Mouse (Mus musculus) 3T3-L1 (cell line): ENCODE measurements at regions not wholly inside any gene's neighbourhood (a gene's known extent, or its start where the extent isn't known, plus 50 kb on each side); places are given as distances from the start of the nearest gene placed in this dataset.

Source experiments
- DNase-seq: peaks from one replicate; pipeline ENCODE4 v3.0.0-alpha.2; 2015; ENCODE audit warnings: low read depth, low spot score

DNA sequence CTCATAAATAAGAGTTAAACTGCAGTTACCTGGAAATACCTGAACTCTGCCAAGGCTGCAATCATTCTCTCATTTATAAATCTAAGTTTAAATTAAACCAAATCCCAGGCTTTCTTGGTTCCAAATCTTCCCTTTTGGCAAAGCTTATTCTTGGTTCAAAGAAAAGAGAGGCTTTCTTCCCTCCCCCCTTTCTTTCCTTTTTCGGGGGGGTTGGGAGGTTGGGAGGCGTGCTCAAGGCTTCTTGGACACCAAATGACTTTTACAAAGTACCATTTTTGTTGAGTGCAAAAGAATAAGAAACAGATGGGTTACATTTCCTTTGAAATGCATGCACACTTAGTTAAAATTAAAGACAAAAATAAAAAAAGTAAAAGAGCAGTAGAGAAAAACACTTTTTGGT is 105.4 kb upstream of the Mroh9 start:
- DNase-seq = no peak

DNA sequence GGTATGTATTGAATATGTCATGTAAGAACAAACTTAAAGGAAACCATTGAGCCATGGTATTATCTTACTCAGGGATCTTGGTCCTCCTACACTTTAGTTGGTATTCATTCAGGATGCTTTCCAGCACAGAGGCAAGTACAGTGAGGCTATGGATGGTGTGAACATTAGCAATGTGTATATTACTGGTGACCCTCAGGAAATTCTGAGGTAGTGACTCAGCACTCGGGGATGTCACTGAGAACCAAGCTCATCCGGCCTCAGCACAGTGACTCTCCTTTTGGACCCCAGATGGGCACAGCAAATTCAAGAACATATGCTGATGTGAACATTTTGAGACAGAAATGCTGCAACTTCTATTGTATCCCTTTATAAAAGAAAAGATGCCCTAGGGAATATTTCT is 96.4 kb upstream of the Mroh9 start:
- peak; percentile 67 for DNase-seq

DNA sequence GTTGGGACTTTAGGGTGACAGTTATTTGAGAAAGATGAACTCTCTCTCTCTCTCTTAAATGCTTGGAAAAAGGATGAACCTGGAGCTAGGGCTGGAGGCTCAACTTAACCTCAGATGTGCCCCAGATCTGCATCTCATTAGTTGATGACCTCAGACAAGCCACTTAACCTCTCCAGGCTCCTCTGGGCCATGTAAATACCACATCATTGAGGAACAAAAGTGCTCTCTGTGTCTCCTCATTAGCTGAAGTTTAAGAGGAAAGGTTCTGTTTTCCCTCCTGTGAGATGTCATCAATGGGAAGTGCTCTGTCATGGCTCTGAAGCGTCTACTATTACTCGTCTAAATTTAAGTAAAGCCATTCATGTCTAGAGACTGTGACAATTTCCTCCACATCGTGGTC is 91.5 kb upstream of the Mroh9 start:
- DNase-seq = no peak

DNA sequence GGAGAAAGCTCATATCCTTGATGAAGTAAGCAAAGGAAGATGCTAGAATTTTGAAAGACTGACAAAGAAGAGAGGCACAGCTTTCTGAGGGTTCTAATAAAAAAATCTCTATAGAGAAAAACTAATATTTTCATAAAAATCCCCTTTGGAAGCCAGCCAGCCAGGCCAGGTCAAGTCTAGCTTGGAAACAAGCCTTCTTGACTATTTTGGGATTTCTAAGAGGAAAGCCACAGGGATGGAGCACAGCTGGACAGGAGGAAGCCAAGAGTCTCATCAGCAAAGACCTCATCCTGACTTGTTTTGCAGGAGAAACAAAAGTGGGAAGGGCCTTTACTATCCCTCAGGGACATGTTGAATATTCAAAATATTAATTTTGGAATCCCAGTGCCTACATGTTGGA is 81.6 kb upstream of the Mroh9 start:
- peak; percentile 43 for DNase-seq

DNA sequence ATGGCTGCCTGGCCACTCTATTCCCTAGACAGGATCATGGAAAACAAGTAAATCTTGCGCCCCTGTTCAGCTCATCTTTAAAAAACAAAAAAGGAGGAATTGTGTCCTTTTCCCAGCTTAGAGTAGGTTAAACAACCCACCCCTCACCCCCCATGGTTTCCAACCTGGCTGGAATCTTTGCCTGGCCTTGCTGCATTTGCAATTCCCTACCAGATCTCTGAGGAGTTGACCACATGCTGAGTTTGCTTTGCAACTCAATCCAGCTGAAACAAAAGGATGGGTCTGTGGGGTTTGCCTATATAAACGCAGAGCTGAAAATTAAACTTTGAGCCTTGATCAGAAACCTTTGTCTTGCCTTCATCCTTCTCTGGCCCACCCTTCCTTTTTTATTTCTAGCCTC is 78.2 kb upstream of the Mroh9 start:
- DNase-seq = no peak

DNA sequence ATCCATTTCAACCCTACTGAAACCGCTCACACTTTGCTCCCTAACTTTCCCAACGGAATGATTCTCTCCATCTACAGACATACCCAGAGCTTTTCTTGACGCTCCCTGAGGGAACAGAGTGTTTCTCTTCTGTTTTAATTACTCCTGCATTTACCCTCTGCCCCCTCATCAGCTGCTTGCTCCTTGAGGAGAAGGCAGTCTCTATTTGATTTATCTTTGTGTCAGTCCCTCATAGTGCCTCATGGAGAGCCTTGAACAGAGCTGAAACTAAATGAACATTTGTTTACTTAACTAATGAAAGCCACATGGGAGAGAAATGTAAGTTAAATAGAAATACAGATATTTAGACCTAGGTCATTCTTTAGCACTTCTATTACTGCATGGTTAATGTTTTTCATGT is 74.4 kb upstream of the Mroh9 start:
- DNase-seq = peak; percentile 65

DNA sequence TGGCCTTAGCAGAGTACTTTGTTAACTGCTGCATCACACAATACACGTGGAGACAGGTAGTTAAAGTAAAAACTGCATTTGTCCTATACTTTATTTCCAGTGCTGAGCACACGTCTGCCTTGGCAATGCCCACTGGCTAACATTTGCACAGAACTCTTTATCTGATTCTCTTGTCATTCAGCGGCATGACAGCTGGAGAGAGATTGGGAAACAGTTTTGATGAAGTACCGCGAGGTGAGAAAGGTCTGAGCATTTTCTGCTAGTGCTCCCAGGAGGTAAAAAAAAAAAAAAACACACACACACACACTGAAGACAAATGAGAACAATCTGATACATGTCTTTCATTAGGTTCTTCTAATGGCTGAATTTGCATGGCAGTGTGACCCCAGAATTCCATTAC is 73.0 kb upstream of the Mroh9 start:
- peak; percentile 49 for DNase-seq

DNA sequence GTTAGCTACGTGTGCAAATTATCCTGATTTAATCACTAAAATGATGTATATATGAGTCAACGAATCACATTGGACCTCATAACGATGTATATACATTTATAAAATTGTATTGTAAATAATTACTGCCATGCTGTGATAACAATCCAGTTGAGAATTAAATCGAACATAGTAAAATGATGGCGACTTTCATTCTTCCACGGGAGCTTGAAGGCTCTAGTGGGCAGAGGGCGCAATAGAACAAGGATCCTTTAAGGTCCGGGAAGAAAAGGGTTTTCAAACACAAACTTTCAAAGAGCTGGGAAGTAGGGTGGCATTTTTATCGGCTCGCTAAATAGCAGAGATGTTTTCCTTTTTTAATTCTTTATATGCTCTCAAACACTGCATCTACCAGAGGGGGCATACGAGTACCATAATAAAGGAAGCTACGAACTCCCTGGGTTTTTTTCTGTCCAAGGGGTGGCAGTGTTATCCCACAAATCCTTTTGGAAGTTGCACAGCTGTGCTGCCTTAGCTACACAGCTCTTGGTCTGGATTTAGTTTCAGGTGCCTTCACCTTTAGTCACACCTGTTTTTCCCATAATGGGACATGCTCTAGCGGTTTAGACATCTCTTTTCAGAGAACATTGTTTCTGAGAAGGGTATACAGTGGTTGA is 64.9 kb upstream of the Mroh9 start:
- peak; percentile 94 for DNase-seq

DNA sequence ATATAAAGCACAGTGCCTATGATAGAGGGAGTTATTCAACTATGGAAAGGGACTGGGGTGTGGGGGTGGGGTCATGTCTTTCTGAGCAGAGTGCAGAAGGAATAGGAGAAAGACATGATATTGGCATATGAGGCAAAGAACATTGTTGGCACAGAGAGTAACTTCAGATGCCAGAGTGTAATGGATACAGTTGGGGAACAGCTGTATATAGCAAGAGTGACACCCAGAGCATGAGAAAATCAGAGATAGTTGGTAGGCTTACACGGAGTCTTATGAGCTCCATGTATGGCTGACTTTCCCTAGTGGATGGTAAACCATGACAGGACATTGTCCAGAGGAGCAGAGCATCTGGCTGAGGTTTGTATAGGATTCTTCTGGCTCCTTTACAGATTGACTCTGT is 61.2 kb upstream of the Mroh9 start:
- DNase-seq = no peak

DNA sequence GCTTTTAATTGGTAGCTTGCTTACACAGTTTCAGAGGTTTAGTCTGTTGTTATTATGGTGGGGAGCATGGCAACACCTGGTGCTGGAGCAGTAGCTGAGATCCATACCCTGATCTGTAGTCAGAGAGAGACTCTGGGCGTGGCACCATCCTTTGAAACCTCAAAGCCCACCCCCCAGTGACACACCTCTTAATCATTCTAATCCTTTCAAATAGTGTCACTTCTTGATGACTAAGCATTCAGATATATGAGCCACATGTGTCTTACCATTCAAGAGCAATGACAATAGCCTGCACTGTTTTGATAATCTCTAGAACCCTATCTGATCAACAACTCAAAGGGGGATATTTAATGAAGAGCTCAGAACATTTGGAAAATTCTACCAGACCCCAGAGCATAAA is 57.6 kb upstream of the Mroh9 start:
- DNase-seq = peak; percentile 60

DNA sequence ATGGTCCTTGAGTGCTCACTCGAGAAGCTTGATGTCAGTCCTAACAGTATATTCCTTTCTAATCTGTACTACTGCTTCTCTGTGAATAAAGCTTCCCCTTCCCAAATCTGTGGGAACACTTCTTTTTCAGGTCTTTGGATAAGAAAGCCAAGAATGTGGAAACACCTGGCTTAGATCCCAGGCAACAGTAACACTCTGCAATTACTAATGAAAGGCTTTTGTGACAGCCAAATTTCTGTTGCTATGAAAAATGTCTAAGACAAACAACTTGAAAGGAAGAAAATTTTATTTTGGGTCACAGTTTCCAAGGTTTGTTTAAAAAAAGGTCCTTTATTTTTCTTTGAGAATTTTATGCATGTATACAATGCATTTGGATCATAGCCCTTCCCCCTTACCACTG is 56.0 kb upstream of the Mroh9 start:
- no peak for DNase-seq

DNA sequence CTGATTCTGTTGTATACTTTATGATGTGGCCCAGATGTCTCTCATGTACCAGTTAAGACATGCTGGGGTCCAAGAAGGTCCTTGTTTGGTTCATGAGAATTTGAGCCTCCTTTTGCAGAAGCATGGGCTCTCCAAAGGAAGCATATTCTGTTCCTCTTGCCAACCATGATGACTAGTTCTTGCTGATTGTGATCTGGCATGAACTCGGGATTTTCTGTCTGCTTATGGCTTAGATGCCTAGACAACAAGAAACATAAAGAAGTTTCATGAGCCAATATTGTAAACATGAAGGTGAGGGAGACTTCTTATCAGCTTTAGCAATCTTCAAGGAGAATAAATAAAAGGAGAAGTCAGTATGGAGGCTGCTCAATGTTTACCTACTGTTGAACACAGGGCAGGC is 52.7 kb upstream of the Mroh9 start:
- no peak for DNase-seq
